Mouse (Mus musculus): ENCODE data around the gene Mybph. TPM values are rescaled to one million over a fixed set of nuclear protein-coding genes. Genes with fewer than 3 reads are reported as not detected.
A peak's percentile ranks its signal among the peaks of the same experiment; 100 is the strongest.

Gene Mybph
- polyA plus RNA-seq, 1 experiment from 2014 or later, result 0.34 TPM

DNA sequence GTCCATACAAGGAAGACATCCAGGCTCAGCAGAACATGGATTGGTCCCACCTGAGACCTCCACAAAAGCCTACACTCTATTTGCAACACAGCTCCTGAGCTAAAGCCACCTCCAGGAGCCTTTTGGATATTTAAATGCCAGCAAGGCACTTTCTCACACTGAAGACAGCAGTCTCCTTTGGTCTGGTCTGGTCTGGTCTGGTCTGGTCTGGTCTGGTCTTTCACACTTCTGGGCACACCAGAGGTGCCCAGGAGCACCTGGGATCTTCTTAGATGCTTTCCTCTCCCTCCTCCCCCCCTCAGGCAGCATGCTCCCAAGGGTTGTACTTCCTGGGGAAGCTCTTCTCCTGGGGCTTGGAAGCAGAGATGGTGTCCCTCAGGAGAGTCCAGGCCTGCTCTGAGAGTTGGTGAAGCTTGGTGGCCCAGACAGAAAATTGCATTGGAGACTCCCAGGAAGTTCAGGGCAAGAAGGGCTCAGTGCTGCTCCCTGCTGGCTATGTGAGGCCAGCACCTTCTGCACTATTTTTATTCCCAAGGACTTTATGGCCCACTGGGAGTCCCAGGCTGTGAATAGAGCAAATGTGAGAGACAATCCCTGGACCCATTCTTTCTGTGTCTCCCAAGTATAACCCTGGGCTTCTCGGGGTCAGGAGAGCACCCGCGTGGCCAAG lies 8.6 kb downstream of the Mybph start:
- Histone ChIP-seq H3K4me2 (no peak overlapping the region), H3K4me3 (replicated peaks) (no peak overlapping the region), H3K36me3 (replicated peaks) (no peaks in the 10 kb centered on the region), H3K9ac (no peak overlapping the region), H3K4me1 (no peaks in the 10 kb centered on the region), H3K9me3 (no peaks in the 10 kb centered on the region), H3K27ac (no peak overlapping the region), H3K27me3 (0 out of 2 replicates have a peak, but pooled peaks cover 2% of the 10 kb centered on the region)
- ATAC-seq (ENCODE audit: low FRiP score), result no peak
- 37% methylated on average over 3 of the region's 3 CpGs for WGBS

DNA sequence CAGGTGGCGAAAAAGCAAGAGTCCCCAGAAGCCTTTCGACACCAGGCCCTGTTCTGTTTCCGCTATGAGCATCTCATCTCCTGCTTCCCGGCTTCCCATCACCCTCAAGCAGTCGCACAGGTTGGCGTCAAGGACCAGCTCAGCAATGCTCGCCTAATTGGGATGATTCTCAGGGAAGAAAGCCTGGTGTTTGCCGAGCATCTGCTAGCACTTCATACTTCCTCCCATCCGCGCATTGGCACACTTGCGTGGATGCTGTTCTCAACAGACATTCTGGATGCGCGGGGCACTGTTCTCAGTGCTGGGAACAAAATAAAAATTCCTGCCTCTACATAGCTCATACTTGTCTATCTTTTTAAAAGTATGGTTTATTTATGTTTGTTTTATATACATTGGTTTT lies 11.0 kb downstream of the Mybph start:
- Histone ChIP-seq H3K27ac (no peak overlapping the region), H3K9me3 (no peaks in the 10 kb centered on the region), H3K27me3 (peaks cover 10% of the 10 kb centered on the region; the same call in 1 of the 2 replicates), H3K9ac (no peak overlapping the region), H3K4me3 (replicated peaks) (no peak overlapping the region), H3K4me2 (no peak overlapping the region), H3K36me3 (replicated peaks) (no peaks in the 10 kb centered on the region), H3K4me1 (no peaks in the 10 kb centered on the region)
- WGBS, result 91% methylated on average over 13 of the region's 13 CpGs
- ATAC-seq (ENCODE audit: low FRiP score), result no peak

DNA sequence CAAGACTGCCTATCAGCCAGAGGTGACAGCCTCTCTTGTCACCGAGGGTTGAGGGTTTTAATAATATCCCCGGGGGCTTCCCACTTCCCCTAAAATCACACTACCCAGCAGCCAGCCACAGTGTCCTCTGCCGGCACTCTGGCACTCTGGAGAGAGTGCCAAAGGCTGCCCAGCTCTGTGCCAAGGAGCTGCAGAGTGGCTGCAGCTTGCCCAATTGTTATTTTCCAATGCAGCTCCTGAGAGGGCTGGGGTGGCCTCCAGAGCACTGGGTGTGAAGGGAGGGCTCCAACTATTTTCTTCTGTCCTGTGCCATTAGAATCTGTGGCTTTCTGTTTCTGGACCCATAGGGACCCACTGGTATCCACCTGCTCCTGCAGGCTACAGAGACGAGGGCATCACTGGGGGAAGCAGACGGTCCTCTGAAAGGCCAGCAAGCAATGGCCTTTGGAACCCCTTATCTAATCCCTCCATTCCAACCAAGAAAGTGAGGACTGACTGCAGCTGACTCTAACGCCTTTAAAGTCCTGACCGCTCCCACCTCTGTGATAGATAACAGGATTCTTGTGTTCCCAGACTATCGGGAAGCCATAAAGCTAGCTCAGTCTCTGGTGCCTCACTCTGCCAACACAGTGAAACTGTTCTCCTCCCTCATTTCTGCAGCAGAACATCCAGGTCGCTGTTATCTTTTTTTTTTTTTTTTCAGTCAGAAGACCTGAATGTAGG lies 12.2 kb downstream of the Mybph start:
- H3K4me2 ChIP-seq, result no peak overlapping the region
- H3K9ac ChIP-seq, result no peak overlapping the region
- 0 out of 2 replicates have a peak, but pooled peaks cover 3% of the 10 kb centered on the region for H3K4me1 ChIP-seq
- no peak overlapping the region for H3K4me3 ChIP-seq (replicated peaks)
- peaks cover 18% of the 10 kb centered on the region for H3K27me3 ChIP-seq
- H3K27ac ChIP-seq, result no peak overlapping the region
- no peaks in the 10 kb centered on the region for H3K36me3 ChIP-seq (replicated peaks)
- no peak for ATAC-seq (ENCODE audit: low FRiP score)
- H3K9me3 ChIP-seq, result no peaks in the 10 kb centered on the region
- WGBS, result 69% methylated on average over 9 of the region's 9 CpGs

DNA sequence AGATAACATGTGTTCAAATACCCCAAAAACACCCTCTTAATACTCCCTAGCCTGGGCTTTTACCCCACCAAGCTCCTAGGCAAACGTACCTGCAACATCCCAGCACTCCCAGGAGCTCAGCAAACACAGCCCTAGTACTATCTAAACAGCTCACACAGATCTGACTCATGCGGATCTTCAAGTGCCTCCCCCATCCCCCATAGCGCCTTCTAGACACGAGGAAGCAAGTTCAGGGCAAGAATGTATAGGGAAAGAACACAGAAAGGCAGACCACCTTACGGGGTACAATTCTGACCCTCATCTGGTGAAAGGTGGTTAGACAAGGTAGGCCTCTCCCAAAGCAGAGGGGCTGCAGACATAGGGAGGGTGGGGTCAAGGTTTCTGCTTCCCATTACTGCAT lies 12.8 kb downstream of the Mybph start:
- Histone ChIP-seq H3K9ac (no peak overlapping the region), H3K4me1 (0 out of 2 replicates have a peak, but pooled peaks cover 3% of the 10 kb centered on the region)

DNA sequence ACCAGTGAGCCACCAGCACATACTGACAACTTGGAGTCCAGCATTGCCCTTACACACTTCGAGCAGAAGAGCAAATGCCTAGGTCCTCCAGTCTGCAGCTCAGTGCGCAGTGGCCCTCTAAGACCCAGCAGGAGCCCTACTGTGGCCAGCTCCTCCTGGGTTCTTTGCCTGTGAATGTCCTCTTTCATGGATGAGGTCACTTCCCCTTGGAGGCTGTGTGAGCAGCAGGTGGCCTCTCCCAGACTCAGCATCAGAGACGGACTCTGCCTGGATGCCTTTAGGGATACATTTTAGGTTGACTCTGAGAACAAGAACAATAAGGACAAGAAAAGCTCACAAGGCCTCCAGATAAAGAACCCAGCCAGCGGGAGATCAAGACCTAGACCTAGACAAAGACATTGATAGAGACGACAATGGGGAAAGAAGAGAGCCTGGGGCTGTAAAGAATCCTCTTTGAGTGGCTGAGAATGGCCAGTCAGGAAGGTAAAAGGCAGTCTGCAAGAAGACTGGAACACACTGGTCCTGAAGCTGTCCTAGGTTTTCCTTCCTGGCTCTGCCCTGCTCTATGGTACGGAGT lies 17.0 kb downstream of the Mybph start:
- H3K4me3 ChIP-seq (replicated peaks), result no peak overlapping the region
- H3K4me2 ChIP-seq, result no peak overlapping the region
- WGBS, result 42% methylated on average over 6 of the region's 6 CpGs
- ATAC-seq (ENCODE audit: low FRiP score), result no peak
- no peak overlapping the region for H3K27ac ChIP-seq
- peaks cover 12% of the 10 kb centered on the region for H3K4me1 ChIP-seq
- no peaks in the 10 kb centered on the region for H3K9me3 ChIP-seq
- no peaks in the 10 kb centered on the region for H3K36me3 ChIP-seq (replicated peaks)
- H3K27me3 ChIP-seq, result peaks cover 56% of the 10 kb centered on the region
- no peak overlapping the region for H3K9ac ChIP-seq

More for the DNA sequence above, 12.8 kb downstream of the Mybph start:
- WGBS, result 55% methylated on average over 5 of the region's 5 CpGs
- Histone ChIP-seq H3K9me3 (no peaks in the 10 kb centered on the region), H3K27ac (no peak overlapping the region), H3K27me3 (peaks cover 24% of the 10 kb centered on the region), H3K4me3 (replicated peaks) (no peak overlapping the region), H3K36me3 (replicated peaks) (no peaks in the 10 kb centered on the region), H3K4me2 (no peak overlapping the region)
- no peak for ATAC-seq (ENCODE audit: low FRiP score)

DNA sequence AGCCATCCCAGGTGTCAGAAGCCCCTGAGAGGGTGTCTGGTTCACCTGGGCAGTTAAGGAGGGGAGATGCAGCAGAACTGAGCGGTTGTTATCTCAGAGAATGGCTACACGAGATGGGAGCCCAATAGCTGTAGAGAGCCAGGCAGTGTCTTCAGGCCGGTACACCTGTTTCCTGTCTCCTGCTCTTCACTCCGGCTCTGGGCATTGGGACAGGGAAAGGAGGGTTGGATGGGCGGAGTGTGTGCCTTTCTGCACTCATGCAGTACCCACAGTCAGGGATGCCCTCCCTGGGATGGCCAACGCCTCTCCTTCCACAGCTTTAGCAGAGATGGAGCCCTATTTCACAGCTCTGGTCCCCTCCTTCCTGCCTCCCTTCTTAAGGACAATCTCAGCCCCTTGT lies 17.8 kb downstream of the Mybph start:
- no peak overlapping the region for H3K4me3 ChIP-seq (replicated peaks)
- no peak overlapping the region for H3K4me2 ChIP-seq
- H3K9ac ChIP-seq, result no peak overlapping the region
- ATAC-seq (ENCODE audit: low FRiP score), result no peak
- H3K27ac ChIP-seq, result no peak overlapping the region
- peaks cover 56% of the 10 kb centered on the region for H3K27me3 ChIP-seq
- WGBS, result 71% methylated on average over 6 of the region's 6 CpGs
- peaks cover 18% of the 10 kb centered on the region for H3K4me1 ChIP-seq
- H3K9me3 ChIP-seq, result no peaks in the 10 kb centered on the region
- no peaks in the 10 kb centered on the region for H3K36me3 ChIP-seq (replicated peaks)

DNA sequence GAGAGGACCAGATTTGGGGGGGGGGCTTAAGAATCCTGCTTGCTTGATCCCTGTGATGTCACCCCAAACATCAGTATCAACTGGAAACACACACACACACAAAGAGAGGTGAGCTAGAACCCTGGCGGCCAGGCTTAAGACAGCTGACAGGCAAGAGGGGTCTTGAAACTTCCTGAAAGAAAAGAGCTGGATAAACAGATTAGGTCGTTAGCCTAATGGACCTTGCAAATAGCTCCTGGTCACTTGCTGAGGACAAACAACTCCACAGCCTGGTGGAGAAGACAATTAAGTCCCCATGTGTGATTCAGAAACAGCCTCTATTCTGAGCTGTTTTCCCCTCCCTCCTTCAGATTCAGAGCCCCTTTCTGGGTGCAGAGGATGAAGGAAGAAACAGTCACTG lies 18.4 kb downstream of the Mybph start:
- WGBS, result 7% methylated on average over 2 of the region's 2 CpGs

DNA sequence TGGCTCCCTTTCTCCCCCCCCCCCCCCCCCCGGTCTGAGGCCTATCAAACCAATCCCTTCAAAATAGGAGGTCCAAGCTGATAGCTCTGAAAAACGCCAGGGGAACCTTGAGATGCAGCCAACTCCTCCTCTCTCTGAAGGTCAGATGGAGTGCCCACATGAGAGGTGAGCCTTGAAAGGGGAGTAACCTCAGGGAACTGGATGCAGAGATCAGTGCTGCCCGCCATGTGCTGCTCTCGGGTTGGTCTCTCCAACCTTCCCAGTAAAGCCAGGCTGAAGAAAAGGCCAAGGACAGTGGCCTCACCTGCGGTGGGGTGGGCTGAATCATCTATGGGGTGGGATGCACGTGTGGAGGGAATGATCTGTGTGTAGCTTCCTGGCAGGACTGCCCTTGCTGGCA lies 19.1 kb downstream of the Mybph start:
- 77% methylated on average over 6 of the region's 6 CpGs for WGBS
- ATAC-seq (ENCODE audit: low FRiP score), result no peak
- H3K4me2 ChIP-seq, result no peak overlapping the region
- no peaks in the 10 kb centered on the region for H3K36me3 ChIP-seq (replicated peaks)
- H3K4me1 ChIP-seq, result peaks cover 31% of the 10 kb centered on the region
- H3K4me3 ChIP-seq (replicated peaks), result no peak overlapping the region
- no peak overlapping the region for H3K9ac ChIP-seq
- no peaks in the 10 kb centered on the region for H3K9me3 ChIP-seq
- no peak overlapping the region for H3K27ac ChIP-seq
- H3K27me3 ChIP-seq, result peaks cover 57% of the 10 kb centered on the region

More for the DNA sequence above, 18.4 kb downstream of the Mybph start:
- peaks cover 24% of the 10 kb centered on the region for H3K4me1 ChIP-seq
- ATAC-seq (ENCODE audit: low FRiP score), result no peak
- no peaks in the 10 kb centered on the region for H3K9me3 ChIP-seq
- H3K27ac ChIP-seq, result no peak overlapping the region
- peaks cover 58% of the 10 kb centered on the region for H3K27me3 ChIP-seq
- H3K36me3 ChIP-seq (replicated peaks), result no peaks in the 10 kb centered on the region
- no peak overlapping the region for H3K4me3 ChIP-seq (replicated peaks)
- no peak overlapping the region for H3K9ac ChIP-seq
- H3K4me2 ChIP-seq, result no peak overlapping the region

DNA sequence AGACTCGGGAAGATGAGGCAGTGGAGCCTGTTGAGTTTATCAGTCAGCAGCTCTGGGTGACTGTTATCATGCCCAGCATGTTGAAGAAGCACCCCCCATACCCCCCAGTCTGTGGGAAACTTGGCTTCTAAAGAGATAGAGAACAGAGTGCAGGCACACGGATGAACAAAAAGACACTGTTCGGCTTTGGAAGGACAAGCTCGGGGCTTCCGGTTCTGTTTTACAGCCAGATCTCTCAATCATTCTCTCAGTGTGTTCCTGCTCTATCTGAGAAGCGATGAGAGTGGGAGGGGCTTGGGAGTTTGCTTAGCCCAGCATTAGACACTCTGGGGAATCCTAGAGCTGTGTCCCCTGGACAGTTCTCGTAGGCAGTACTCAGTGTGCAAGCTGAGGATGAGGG lies 20.2 kb downstream of the Mybph start:
- Histone ChIP-seq H3K4me1 (peaks cover 31% of the 10 kb centered on the region), H3K36me3 (replicated peaks) (no peaks in the 10 kb centered on the region), H3K9me3 (no peaks in the 10 kb centered on the region), H3K27me3 (peaks cover 51% of the 10 kb centered on the region), H3K9ac (no peak overlapping the region), H3K4me3 (replicated peaks) (no peak overlapping the region), H3K4me2 (no peak overlapping the region), H3K27ac (no peak overlapping the region)
- WGBS, result 77% methylated on average over 7 of the region's 7 CpGs
- no peak for ATAC-seq (ENCODE audit: low FRiP score)

DNA sequence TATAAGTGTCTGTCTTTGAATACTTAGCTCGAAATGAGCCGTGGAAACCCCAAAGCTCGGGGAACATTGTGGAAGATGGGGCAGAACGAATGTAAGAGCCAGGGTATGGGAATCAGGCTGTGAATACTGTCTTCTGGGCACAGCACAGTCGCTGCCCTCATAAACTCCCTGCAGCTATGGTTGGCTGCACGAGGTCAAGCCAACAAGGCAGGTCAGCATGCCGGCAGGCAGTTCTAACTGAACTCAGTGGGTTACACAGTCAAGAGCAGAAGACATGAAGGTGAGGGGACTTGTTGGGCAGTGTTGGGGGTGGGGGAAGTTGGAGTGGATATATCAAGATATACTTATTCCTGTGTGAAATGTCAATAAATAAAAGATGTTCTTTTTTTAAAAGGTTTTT lies 21.8 kb downstream of the Mybph start:
- WGBS, result 62% methylated on average over 7 of the region's 7 CpGs

DNA sequence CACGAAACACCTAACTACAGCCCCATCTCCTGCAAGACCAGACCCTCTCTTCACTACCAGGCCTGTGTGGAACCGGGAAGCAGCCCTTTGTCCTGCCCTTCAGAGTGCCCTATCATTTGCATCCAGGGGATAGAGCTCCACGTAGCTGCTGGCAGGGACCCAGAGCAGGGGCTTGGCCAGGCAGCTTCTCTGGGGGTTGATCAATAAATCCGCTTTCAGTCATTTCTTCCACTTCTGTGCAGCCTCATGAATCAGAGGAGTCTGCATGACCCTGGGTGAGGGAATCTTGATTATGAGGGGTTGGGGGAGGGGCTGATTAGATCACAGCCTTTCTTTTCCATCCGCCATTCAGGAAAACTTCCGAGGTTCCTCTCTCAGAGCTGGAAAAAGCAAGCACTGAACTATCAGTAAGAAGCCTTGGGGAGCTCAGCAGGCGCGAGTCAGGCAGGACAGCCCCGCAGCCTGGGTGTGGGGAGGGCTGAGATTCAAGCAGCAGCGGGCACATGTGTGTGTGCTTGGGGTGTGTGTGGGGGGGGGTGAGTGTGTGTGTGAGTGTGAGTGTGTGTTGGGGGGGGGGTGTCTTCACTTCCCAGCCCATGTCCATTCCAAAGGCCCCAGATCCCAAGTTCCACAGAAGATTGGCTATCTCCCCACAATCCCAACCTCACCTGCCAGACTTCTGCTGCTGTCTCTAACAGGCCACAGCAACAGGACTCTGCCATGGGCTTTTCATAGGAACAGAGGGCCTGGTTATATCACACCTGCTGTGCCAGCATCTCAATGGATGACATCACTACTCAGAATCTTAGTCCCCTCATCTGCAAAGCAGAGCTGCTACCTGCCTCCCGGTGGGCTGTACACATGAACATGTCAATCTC lies 22.7 kb downstream of the Mybph start:
- no peaks in the 10 kb centered on the region for H3K36me3 ChIP-seq (replicated peaks)

More for the DNA sequence above, 21.8 kb downstream of the Mybph start:
- no peak overlapping the region for H3K4me3 ChIP-seq (replicated peaks)
- H3K27ac ChIP-seq, result no peak overlapping the region
- no peaks in the 10 kb centered on the region for H3K36me3 ChIP-seq (replicated peaks)
- H3K9ac ChIP-seq, result no peak overlapping the region
- no peak for ATAC-seq (ENCODE audit: low FRiP score)
- no peak overlapping the region for H3K4me2 ChIP-seq
- H3K27me3 ChIP-seq, result peaks cover 45% of the 10 kb centered on the region
- H3K4me1 ChIP-seq, result peaks cover 31% of the 10 kb centered on the region
- H3K9me3 ChIP-seq, result no peaks in the 10 kb centered on the region

DNA sequence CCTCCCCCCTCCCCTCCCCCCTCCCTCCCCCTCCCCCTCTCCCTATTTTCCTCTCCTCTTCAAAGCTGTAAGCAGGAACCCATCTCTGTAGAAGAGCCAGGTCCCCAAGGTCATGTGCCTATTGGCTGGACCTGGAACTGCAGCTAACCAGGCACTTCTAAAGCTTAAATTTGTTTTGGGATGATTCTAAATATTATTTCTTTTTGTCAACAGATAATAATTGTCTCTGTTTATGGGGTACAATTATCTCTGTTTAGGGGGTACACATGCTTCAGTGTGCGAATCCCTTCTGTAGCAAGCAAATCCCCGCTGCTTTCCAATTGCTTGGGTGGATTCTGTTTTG lies 23.4 kb downstream of the Mybph start:
- no peaks in the 10 kb centered on the region for H3K36me3 ChIP-seq (replicated peaks)
- H3K9ac ChIP-seq, result no peak overlapping the region
- H3K9me3 ChIP-seq, result no peaks in the 10 kb centered on the region
- peaks cover 24% of the 10 kb centered on the region for H3K4me1 ChIP-seq
- H3K27ac ChIP-seq, result no peak overlapping the region
- H3K27me3 ChIP-seq, result peaks cover 34% of the 10 kb centered on the region
- 86% methylated on average over 2 of the region's 2 CpGs for WGBS
- no peak overlapping the region for H3K4me3 ChIP-seq (replicated peaks)
- H3K4me2 ChIP-seq, result no peak overlapping the region
- ATAC-seq (ENCODE audit: low FRiP score), result no peak

More for the DNA sequence above, 22.7 kb downstream of the Mybph start:
- H3K9me3 ChIP-seq, result no peaks in the 10 kb centered on the region
- peak overlapping the region; percentile 6; the same call in 1 of the 2 replicates for H3K4me2 ChIP-seq
- peak; percentile 58; the same call in 1 of the 2 replicates for ATAC-seq (ENCODE audit: low FRiP score)
- 16% methylated on average over 11 of the region's 11 CpGs for WGBS
- H3K27me3 ChIP-seq, result peaks cover 36% of the 10 kb centered on the region
- no peak overlapping the region for H3K9ac ChIP-seq
- H3K27ac ChIP-seq, result no peak overlapping the region
- H3K4me3 ChIP-seq (replicated peaks), result no peak overlapping the region
- H3K4me1 ChIP-seq, result peaks cover 28% of the 10 kb centered on the region

Data from forebrain, embryonic 12.5 days (tissue).